In the genomic region with DNA sequence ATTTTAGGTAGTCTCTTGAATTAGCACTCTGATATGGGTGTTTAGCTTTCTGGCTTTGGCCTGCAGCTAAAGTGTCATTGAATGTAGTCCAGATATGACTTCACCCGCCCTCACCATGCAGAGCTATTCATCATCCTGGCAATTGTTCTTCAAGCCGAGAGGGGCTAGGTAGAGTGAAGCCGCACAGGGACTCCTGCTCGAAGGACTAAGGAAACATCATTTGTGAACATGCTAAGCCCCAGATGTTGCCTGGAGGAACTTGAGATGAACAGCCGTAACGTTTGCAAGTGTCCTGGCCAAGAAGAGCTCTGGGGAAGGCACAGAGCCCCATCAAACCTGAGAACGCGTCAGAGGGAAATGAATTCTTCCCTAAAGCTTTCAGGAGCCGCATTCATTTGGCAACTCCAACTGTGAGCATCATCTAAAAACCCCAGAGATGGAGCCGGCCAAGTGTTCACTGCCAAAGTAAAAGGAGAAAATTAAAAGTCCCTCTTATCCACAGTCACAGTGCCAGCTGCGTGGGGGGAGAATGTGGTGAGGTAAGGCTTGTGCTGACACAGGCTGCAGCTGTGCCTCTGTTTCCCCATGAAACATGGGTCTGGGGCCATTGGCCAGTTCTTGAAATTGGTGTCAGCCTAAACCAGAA, we compare ENCODE assay signal across 10 mouse cellular contexts. TPM values are rescaled to one million over a fixed set of nuclear protein-coding genes. Genes with fewer than 3 reads are reported as not detected.
DNase-seq lines count a peak whose midpoint lies in the region; ATAC-seq and TF ChIP-seq lines count a peak whose summit lies in the region.
"Had no signal": no experiment of that assay in that cellular context is flagged by ENCODE, and none has a peak within 500 bp of the region (broad histone marks: within the 10 kb centered on the region; RNA-seq: fewer than 3 reads in every experiment).

No protein-coding gene starts in this region.

- H3K4me1 ChIP-seq in heart, embryonic 13.5 days: peaks cover 21% of the 10 kb centered on the region
- H3K4me1 ChIP-seq in limb, embryonic 13.5 days: peaks cover 79% of the 10 kb centered on the region
- no peaks in the 10 kb centered on the region for H3K4me1 ChIP-seq in kidney, adult 2 months (ENCODE audit: control insufficient read depth, insufficient read depth, low read length)

- ATAC-seq in heart, embryonic 13.5 days (ENCODE audit: extremely low read depth, insufficient number of reproducible peaks, low FRiP score, low TSS enrichment): no peak
- ATAC-seq in limb, embryonic 13.5 days (ENCODE audit: low FRiP score, low read depth): peak; percentile 58; the same call in 1 of the 2 replicates

- no peak for DNase-seq in heart, adult 11 months
- peak; percentile 78 for DNase-seq in brain, adult 2 months (ENCODE audit: low read depth, low spot score)
- peak; percentile 62 for DNase-seq in gastrocnemius, adult 2 months
- DNase-seq in retina, embryonic 14.5 days (ENCODE audit: low spot score): no peak
- DNase-seq in kidney, adult 2 months: no peak
- no peak for DNase-seq in liver
- DNase-seq: kidney, postnatal 36 days; lung, postnatal 10 days had no signal

- no peak overlapping the region for H3K4me2 ChIP-seq in heart, embryonic 13.5 days
- H3K4me2 ChIP-seq in limb, embryonic 13.5 days (replicated peaks): no peak overlapping the region

- WGBS in heart, embryonic 13.5 days: 72% methylated on average over 11 of the region's 11 CpGs
- 52% methylated on average over 11 of the region's 11 CpGs for WGBS in limb, embryonic 13.5 days
- 85% methylated on average over 11 of the region's 11 CpGs for WGBS in kidney, adult 2 months

- H3K9me3 ChIP-seq in heart, embryonic 13.5 days: no peaks in the 10 kb centered on the region
- H3K9me3 ChIP-seq in limb, embryonic 13.5 days: no peaks in the 10 kb centered on the region

- no peak overlapping the region for H3K9ac ChIP-seq in heart, embryonic 13.5 days
- H3K9ac ChIP-seq in limb, embryonic 13.5 days: no peak overlapping the region

- peak overlapping the region; percentile 58 for H3K27ac ChIP-seq in heart, embryonic 13.5 days (replicated peaks)
- peak overlapping the region; percentile 4; the same call in 1 of the 2 replicates for H3K27ac ChIP-seq in gastrocnemius, adult 2 months
- H3K27ac ChIP-seq in limb, embryonic 13.5 days: peak overlapping the region; percentile 73
- H3K27ac ChIP-seq in kidney, adult 2 months (ENCODE audit: insufficient read depth, low read depth, low read length): no peak overlapping the region

- no peak for TF ChIP-seq CTCF in gastrocnemius, adult 2 months (IDR thresholded peaks at IDR 0.05)
- no peak for TF ChIP-seq CTCF in kidney, adult 2 months (conservative IDR thresholded peaks at IDR 0.05; ENCODE audit: insufficient read depth, insufficient read length, low read depth, low read length)

- intact Hi-C loops in gastrocnemius, adult 2 months (cut with DNase I): no loop called here

- H3K27me3 ChIP-seq in heart, embryonic 13.5 days (replicated peaks): no peaks in the 10 kb centered on the region
- H3K27me3 ChIP-seq in limb, embryonic 13.5 days: no peaks in the 10 kb centered on the region
- no peaks in the 10 kb centered on the region for H3K27me3 ChIP-seq in kidney, adult 2 months (replicated peaks; ENCODE audit: control insufficient read depth, insufficient read depth, low read length)

- H3K4me3 ChIP-seq in heart, embryonic 13.5 days: no peak overlapping the region
- 0 out of 2 replicates have a peak overlapping the region, but pooled peaks have one; percentile 13 for H3K4me3 ChIP-seq in gastrocnemius, adult 2 months
- no peak overlapping the region for H3K4me3 ChIP-seq in limb, embryonic 13.5 days
- H3K4me3 ChIP-seq in kidney, adult 2 months (ENCODE audit: insufficient read depth, low read depth, low read length): no peak overlapping the region

- H3K36me3 ChIP-seq in heart, embryonic 13.5 days: no peaks in the 10 kb centered on the region
- H3K36me3 ChIP-seq in limb, embryonic 13.5 days: no peaks in the 10 kb centered on the region
- H3K36me3 ChIP-seq in kidney, adult 2 months (ENCODE audit: control insufficient read depth, insufficient read depth, low read length): no peaks in the 10 kb centered on the region

- TF ChIP-seq POLR2A in kidney, adult 2 months (IDR thresholded peaks at IDR 0.05; ENCODE audit: low read depth, low read length): no peak

RNA-seq across cellular contexts. Expression of a gene that starts 10.8 kb away (rescaled TPM):
- polyA plus RNA-seq in heart, embryonic 13.5 days (2015; fragmentation: Nextera tagmentation; extraction: Ambion mirVana): 2.1 and 3.9 TPM in 2 replicates
- total RNA-seq in gastrocnemius, adult 2 months (2021): not detected
- 0.88 and 1.0 TPM in 2 replicates for polyA plus RNA-seq in limb, embryonic 13.5 days (2015; fragmentation: Nextera tagmentation; extraction: Ambion mirVana)
- polyA plus RNA-seq in kidney, adult 2 months (2012; rRNA removed): 0.11 TPM in 1 of 2 replicates, not detected in the other

RNA-seq across cellular contexts. Expression of a gene that starts 39.0 kb away (rescaled TPM):
- 0.90 and 0.97 TPM in 2 replicates for polyA plus RNA-seq in heart, embryonic 13.5 days (2015; fragmentation: Nextera tagmentation; extraction: Ambion mirVana)
- not detected for total RNA-seq in gastrocnemius, adult 2 months (2021)
- 0.33 and 0.79 TPM in 2 replicates for polyA plus RNA-seq in limb, embryonic 13.5 days (2015; fragmentation: Nextera tagmentation; extraction: Ambion mirVana)
- not detected in 2 replicates for polyA plus RNA-seq in kidney, adult 2 months (2012; rRNA removed)

RNA-seq across cellular contexts. Expression of a gene that starts 43.8 kb away (rescaled TPM):
- 11.0 and 12.2 TPM in 2 replicates for polyA plus RNA-seq in heart, embryonic 13.5 days (2015; fragmentation: Nextera tagmentation; extraction: Ambion mirVana)
- total RNA-seq in gastrocnemius, adult 2 months (2021): 1 to 10 TPM in 1 of 2 experiments, under 1 TPM in 1; 0.20 to 1.6 TPM
- 52.3 and 55.4 TPM in 2 replicates for polyA plus RNA-seq in limb, embryonic 13.5 days (2015; fragmentation: Nextera tagmentation; extraction: Ambion mirVana)
- polyA plus RNA-seq in kidney, adult 2 months (2012; rRNA removed): 2.6 and 2.9 TPM in 2 replicates

Comparison
In these comparisons a context has a peak if more than half of its experiments do, and no peak if none do; other contexts are left out.
1. DNase-seq: peak in brain, adult 2 months (single experiment) and gastrocnemius, adult 2 months (single experiment); none in heart, adult 11 months (single experiment), retina, embryonic 14.5 days (single experiment), kidney, adult 2 months (single experiment) and liver (single experiment).